Mouse (Mus musculus): ENCODE results near the gene Trim37. TPM values are rescaled to one million over a fixed set of nuclear protein-coding genes. Genes with fewer than 3 reads are reported as not detected.

Trim37 gene
- polyA plus RNA-seq, 1 experiment from 2014 or later: 75.0 TPM

- 91% methylated on average over 7 of the region's 7 CpGs for WGBS
- DNase-seq (ENCODE audit: extremely low spot score, low spot score): no peak
- Histone ChIP-seq H3K4me3 (no peak overlapping the region), H3K9me3 (no peaks in the 10 kb centered on the region), H3K27ac (no peak overlapping the region), H3K27me3 (ENCODE audit: poor library complexity, severe bottlenecking) (no peaks in the 10 kb centered on the region), H3K36me3 (replicated peaks) (peaks cover 46% of the 10 kb centered on the region), H3K4me1 (peaks cover 3% of the 10 kb centered on the region; the same call in 1 of the 2 replicates)
Observed at GRCm38 (mm10) chr11:87238891-87239530, 112.1 kb downstream of the Trim37 start.

GRCm38 (mm10) chr11:87240141-87240832 lies 113.4 kb downstream of the Trim37 start:
- H3K27me3 ChIP-seq (ENCODE audit: poor library complexity, severe bottlenecking): no peaks in the 10 kb centered on the region
- H3K9me3 ChIP-seq: no peaks in the 10 kb centered on the region
- H3K27ac ChIP-seq: no peak overlapping the region
- H3K4me3 ChIP-seq: no peak overlapping the region
- DNase-seq (ENCODE audit: extremely low spot score, low spot score): no peak
- 90% methylated on average over 15 of the region's 15 CpGs for WGBS
- H3K36me3 ChIP-seq (replicated peaks): peaks cover 35% of the 10 kb centered on the region
- peaks cover 3% of the 10 kb centered on the region; the same call in 1 of the 2 replicates for H3K4me1 ChIP-seq

GRCm38 (mm10) chr11:87240833-87241215 lies 113.9 kb downstream of the Trim37 start:
- no peak for DNase-seq (ENCODE audit: extremely low spot score, low spot score)
- WGBS: 93% methylated on average over 4 of the region's 4 CpGs
- no peaks in the 10 kb centered on the region for H3K27me3 ChIP-seq (ENCODE audit: poor library complexity, severe bottlenecking)
- H3K27ac ChIP-seq: no peak overlapping the region
- no peak overlapping the region for H3K4me3 ChIP-seq
- peaks cover 3% of the 10 kb centered on the region; the same call in 1 of the 2 replicates for H3K4me1 ChIP-seq
- peaks cover 31% of the 10 kb centered on the region for H3K36me3 ChIP-seq (replicated peaks)
- H3K9me3 ChIP-seq: no peaks in the 10 kb centered on the region

GRCm38 (mm10) chr11:87241256-87241655 lies 114.4 kb downstream of the Trim37 start:
- Histone ChIP-seq H3K27ac (no peak overlapping the region), H3K4me3 (no peak overlapping the region), H3K4me1 (peaks cover 3% of the 10 kb centered on the region; the same call in 1 of the 2 replicates), H3K36me3 (replicated peaks) (peaks cover 27% of the 10 kb centered on the region), H3K27me3 (ENCODE audit: poor library complexity, severe bottlenecking) (no peaks in the 10 kb centered on the region), H3K9me3 (no peaks in the 10 kb centered on the region)
- WGBS: 89% methylated on average over 7 of the region's 7 CpGs
- no peak for DNase-seq (ENCODE audit: extremely low spot score, low spot score)

GRCm38 (mm10) chr11:87245171-87245840 lies 118.4 kb downstream of the Trim37 start:
- Histone ChIP-seq H3K27ac (no peak overlapping the region), H3K4me3 (no peak overlapping the region), H3K9me3 (no peaks in the 10 kb centered on the region), H3K36me3 (replicated peaks) (peaks cover 7% of the 10 kb centered on the region), H3K27me3 (ENCODE audit: poor library complexity, severe bottlenecking) (no peaks in the 10 kb centered on the region), H3K4me1 (peaks cover 13% of the 10 kb centered on the region)
- WGBS: 90% methylated on average over 9 of the region's 9 CpGs
- no peak for DNase-seq (ENCODE audit: extremely low spot score, low spot score)

- H3K4me1 ChIP-seq: peaks cover 16% of the 10 kb centered on the region
- no peaks in the 10 kb centered on the region for H3K9me3 ChIP-seq
- H3K36me3 ChIP-seq (replicated peaks): no peaks in the 10 kb centered on the region; the same call in 1 of the 2 replicates
- H3K4me3 ChIP-seq: no peak overlapping the region
- no peaks in the 10 kb centered on the region for H3K27me3 ChIP-seq (ENCODE audit: poor library complexity, severe bottlenecking)
- 88% methylated on average over 4 of the region's 4 CpGs for WGBS
- H3K27ac ChIP-seq: no peak overlapping the region
- DNase-seq (ENCODE audit: extremely low spot score, low spot score): no peak
Observed at GRCm38 (mm10) chr11:87246107-87246651, 119.3 kb downstream of the Trim37 start.

GRCm38 (mm10) chr11:87246724-87247493 lies 120.0 kb downstream of the Trim37 start:
- Histone ChIP-seq H3K4me3 (no peak overlapping the region), H3K27ac (no peak overlapping the region), H3K9me3 (no peaks in the 10 kb centered on the region), H3K4me1 (peaks cover 16% of the 10 kb centered on the region), H3K36me3 (replicated peaks) (no peaks in the 10 kb centered on the region; the same call in 1 of the 2 replicates), H3K27me3 (ENCODE audit: poor library complexity, severe bottlenecking) (no peaks in the 10 kb centered on the region)
- 77% methylated on average over 9 of the region's 9 CpGs for WGBS
- no peak for DNase-seq (ENCODE audit: extremely low spot score, low spot score)

- H3K36me3 ChIP-seq (replicated peaks): no peaks in the 10 kb centered on the region; the same call in 1 of the 2 replicates
Observed at GRCm38 (mm10) chr11:87247494-87247866, 120.6 kb downstream of the Trim37 start.

GRCm38 (mm10) chr11:87250132-87250531 lies 123.3 kb downstream of the Trim37 start:
- no peaks in the 10 kb centered on the region for H3K9me3 ChIP-seq
- no peak overlapping the region for H3K27ac ChIP-seq
- peaks cover 13% of the 10 kb centered on the region for H3K4me1 ChIP-seq
- no peaks in the 10 kb centered on the region for H3K36me3 ChIP-seq (replicated peaks)
- H3K27me3 ChIP-seq (ENCODE audit: poor library complexity, severe bottlenecking): no peaks in the 10 kb centered on the region
- no peak overlapping the region for H3K4me3 ChIP-seq
- 83% methylated on average over 6 of the region's 6 CpGs for WGBS
- DNase-seq (ENCODE audit: extremely low spot score, low spot score): no peak

More at GRCm38 (mm10) chr11:87247494-87247866, 120.6 kb downstream of the Trim37 start:
- Histone ChIP-seq H3K27ac (no peak overlapping the region), H3K9me3 (no peaks in the 10 kb centered on the region), H3K4me1 (peaks cover 16% of the 10 kb centered on the region), H3K4me3 (no peak overlapping the region), H3K27me3 (ENCODE audit: poor library complexity, severe bottlenecking) (no peaks in the 10 kb centered on the region)
- DNase-seq (ENCODE audit: extremely low spot score, low spot score): no peak
- 85% methylated on average over 5 of the region's 5 CpGs for WGBS

- Histone ChIP-seq H3K4me1 (peaks cover 3% of the 10 kb centered on the region; the same call in 1 of the 2 replicates), H3K9me3 (no peaks in the 10 kb centered on the region), H3K27ac (no peak overlapping the region), H3K4me3 (no peak overlapping the region), H3K36me3 (replicated peaks) (no peaks in the 10 kb centered on the region), H3K27me3 (ENCODE audit: poor library complexity, severe bottlenecking) (no peaks in the 10 kb centered on the region)
- DNase-seq (ENCODE audit: extremely low spot score, low spot score): no peak
- WGBS: 93% methylated on average over 6 of the region's 6 CpGs
Observed at GRCm38 (mm10) chr11:87253294-87253693, 126.4 kb downstream of the Trim37 start.

- WGBS: 74% methylated on average over 5 of the region's 5 CpGs
- Histone ChIP-seq H3K4me3 (no peak overlapping the region), H3K27me3 (ENCODE audit: poor library complexity, severe bottlenecking) (no peaks in the 10 kb centered on the region), H3K9me3 (no peaks in the 10 kb centered on the region), H3K27ac (no peak overlapping the region), H3K4me1 (peaks cover 3% of the 10 kb centered on the region; the same call in 1 of the 2 replicates), H3K36me3 (replicated peaks) (no peaks in the 10 kb centered on the region)
- no peak for DNase-seq (ENCODE audit: extremely low spot score, low spot score)
Observed at GRCm38 (mm10) chr11:87254149-87254548, 127.3 kb downstream of the Trim37 start.

- WGBS: 94% methylated on average over 5 of the region's 5 CpGs
- no peaks in the 10 kb centered on the region for H3K36me3 ChIP-seq (replicated peaks)
- H3K4me1 ChIP-seq: no peaks in the 10 kb centered on the region
- no peak overlapping the region for H3K4me3 ChIP-seq
- H3K27me3 ChIP-seq (ENCODE audit: poor library complexity, severe bottlenecking): no peaks in the 10 kb centered on the region
- DNase-seq (ENCODE audit: extremely low spot score, low spot score): no peak
- no peaks in the 10 kb centered on the region for H3K9me3 ChIP-seq
- H3K27ac ChIP-seq: no peak overlapping the region
Observed at GRCm38 (mm10) chr11:87257282-87257681, 130.4 kb downstream of the Trim37 start.

Measured in forebrain, embryonic 10.5 days (tissue).